Mouse (Mus musculus) cortical plate, adult 2 months (tissue): ENCODE data around the gene Prss29. TPM values are rescaled to one million over a fixed set of nuclear protein-coding genes. Genes with fewer than 3 reads are reported as not detected.
A peak's percentile ranks its signal among the peaks of the same experiment; 100 is the strongest.

Experiments
- H3K27ac ChIP-seq: fragments of 200-500 bp; 2 replicates; pipeline ENCODE4 v1.5.1; 2012; ENCODE audit warnings: low read length, control low read depth, inconsistent platforms; ENCODE audit not compliant: insufficient read depth
- H3K4me1 ChIP-seq: fragments of 200-500 bp; 2 replicates; pipeline ENCODE4 v1.6.1; 2011; ENCODE audit warnings: low read length; ENCODE audit not compliant: control insufficient read depth, insufficient read depth
- H3K4me3 ChIP-seq: fragments of 200-500 bp; 2 replicates; pipeline ENCODE4 v1.5.1; 2011; ENCODE audit warnings: mild to moderate bottlenecking, low read length, control low read depth; ENCODE audit not compliant: insufficient read depth
- CTCF ChIP-seq: fragments of 200-500 bp; IDR thresholded peaks from 2 replicates; pipeline ENCODE4 v1.5.1; 2011; ENCODE audit warnings: mild to moderate bottlenecking, control low read depth, low read length; ENCODE audit not compliant: insufficient read depth; ENCODE audit errors: extremely low read depth
- POLR2A ChIP-seq: fragments of 200-500 bp; IDR thresholded peaks from 2 replicates; pipeline ENCODE4 v1.6.1; 2011; ENCODE audit warnings: mild to moderate bottlenecking, low read length, control low read depth; ENCODE audit not compliant: insufficient read depth; ENCODE audit errors: extremely low read depth
- polyA plus RNA-seq: library from polyadenylated mRNA; depleted of rRNA; stranded (reverse); fragments of >200 nt; gene quantifications from 2 replicates; pipeline ENCODE4 v1.2.3, GENCODE M21; 2012; rRNA removed

Prss29 gene
- polyA plus RNA-seq: not detected in 2 replicates

- TF ChIP-seq POLR2A (no peak), CTCF (no peak)
- no peak within 1 kb of the TSS for H3K4me3 ChIP-seq
Observed at GRCm38 (mm10) chr17:25318354-25318753, at the start of gene Prss29. Gene Prss29 (plus strand): TSS chr17:25318654.

GRCm38 (mm10) chr17:25270795-25271335 is 47.6 kb upstream of the Prss29 start:
- Histone ChIP-seq H3K27ac (no peak overlapping the region), H3K4me1 (peaks cover 6% of the 10 kb centered on the region; the same call in 1 of the 2 replicates), H3K4me3 (no peak overlapping the region)
- TF ChIP-seq POLR2A (no peak), CTCF (no peak)

More at GRCm38 (mm10) chr17:25318354-25318753, at the start of gene Prss29:
- Histone ChIP-seq H3K4me1 (no peaks in the 10 kb centered on the region), H3K27ac (no peak within 1 kb of the TSS)

DNA sequence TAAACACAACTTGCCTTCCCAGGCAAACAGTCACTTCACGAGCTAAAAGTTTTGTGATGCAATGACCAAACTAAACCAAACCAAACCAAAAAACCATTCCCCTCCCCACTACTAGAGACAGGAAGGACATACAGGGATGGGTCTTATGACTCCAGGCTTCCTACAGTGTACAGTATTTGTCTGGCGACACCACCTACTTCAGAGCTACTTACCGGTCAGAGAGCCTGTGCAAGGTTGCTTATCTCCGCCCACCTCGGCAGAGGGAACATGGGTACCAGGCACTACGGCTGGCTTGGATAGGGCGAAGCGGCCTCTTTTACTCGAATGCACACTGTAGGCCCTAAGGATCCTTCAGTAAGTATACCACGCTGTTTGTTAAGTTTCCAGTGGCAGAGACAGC is 46.1 kb upstream of the Prss29 start:
- Histone ChIP-seq H3K27ac (peak overlapping the region; percentile 100; the same call in 1 of the 2 replicates), H3K4me1 (peaks cover 6% of the 10 kb centered on the region; the same call in 1 of the 2 replicates), H3K4me3 (peak overlapping the region; percentile 78)
- no peak for TF ChIP-seq CTCF
- TF ChIP-seq POLR2A: no peak

DNA sequence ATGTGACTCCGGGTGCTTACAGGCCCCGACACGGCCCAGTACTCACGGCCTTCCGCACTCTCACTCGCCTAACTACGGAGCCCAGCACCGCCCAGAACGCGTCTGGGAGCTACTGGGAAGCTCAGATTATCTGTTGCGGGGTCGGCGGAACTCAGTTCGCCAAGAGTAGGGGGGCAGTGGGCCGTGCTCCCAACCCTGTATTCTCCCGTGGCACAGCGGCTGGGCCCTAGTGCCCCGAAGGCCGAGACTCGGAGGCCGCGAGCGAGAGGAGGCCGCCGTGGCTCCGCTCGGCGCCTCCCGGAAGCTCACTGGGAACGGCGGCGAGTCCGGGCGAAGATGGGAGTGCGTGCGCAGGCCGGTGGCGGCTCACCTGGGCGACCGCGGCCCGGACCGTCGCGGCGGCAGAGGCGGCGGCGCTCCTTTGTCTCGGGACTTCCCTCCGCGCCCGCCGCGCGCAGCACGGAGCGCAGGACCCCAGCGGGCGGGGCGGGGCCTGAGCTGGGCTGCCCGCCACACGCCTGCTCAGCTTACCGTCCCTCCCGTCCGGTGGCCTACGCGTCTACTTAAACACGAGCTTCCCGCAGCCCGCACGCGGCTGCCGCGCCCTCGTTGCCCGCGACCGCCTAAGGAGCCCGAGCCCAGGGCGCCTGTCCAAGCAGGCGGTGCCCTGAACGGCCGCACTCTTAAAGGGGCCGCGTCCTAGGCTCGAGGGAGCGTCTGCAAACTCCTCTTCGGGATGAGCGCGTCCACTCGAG is 45.3 kb upstream of the Prss29 start:
- H3K4me3 ChIP-seq: peak overlapping the region; percentile 78
- TF ChIP-seq CTCF: no peak
- TF ChIP-seq POLR2A: no peak
- H3K4me1 ChIP-seq: peaks cover 6% of the 10 kb centered on the region; the same call in 1 of the 2 replicates
- H3K27ac ChIP-seq: peak overlapping the region; percentile 100

DNA sequence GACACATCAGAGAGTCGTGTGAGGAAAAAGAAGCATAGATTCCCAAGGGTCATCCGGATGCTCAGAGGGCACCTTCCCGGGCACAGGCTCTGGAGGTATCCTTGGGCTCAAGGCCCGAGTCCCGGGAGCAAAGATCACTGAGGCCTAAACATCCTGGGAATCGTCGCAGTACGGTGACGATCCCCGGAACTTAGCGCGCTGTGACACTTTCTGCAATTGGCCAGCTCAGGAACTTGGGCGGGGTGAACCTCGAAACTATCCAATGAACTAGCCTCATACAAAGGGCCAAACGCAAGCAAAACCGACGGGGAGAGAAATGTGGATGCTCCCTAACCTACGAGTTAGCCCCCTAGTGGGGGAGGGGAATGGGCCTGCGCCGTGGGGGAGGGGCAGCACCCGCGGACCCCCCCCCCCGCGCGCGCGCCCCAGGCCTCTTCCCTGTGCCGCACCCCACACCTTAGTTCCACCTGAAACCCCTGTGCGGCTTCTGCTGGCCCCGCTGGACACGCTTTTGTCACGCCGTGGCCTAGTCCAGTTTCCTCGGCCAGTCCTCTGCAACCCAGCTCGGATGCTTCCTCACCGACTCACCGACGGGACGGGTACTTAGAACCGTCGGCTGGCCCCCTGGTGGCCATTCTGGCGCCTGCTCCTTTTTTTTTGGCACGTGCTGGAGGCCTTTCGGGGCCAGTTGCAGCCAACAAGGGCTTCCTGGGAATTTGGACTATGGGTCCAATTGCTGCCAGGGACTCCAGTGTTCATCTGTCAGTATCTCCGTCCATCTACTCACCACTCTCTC is 44.5 kb upstream of the Prss29 start:
- H3K27ac ChIP-seq: peak overlapping the region; percentile 100
- TF ChIP-seq CTCF (0 out of 2 replicates have a peak, but pooled peaks have one; percentile 13), POLR2A (no peak)
- H3K4me1 ChIP-seq: peaks cover 6% of the 10 kb centered on the region; the same call in 1 of the 2 replicates

DNA sequence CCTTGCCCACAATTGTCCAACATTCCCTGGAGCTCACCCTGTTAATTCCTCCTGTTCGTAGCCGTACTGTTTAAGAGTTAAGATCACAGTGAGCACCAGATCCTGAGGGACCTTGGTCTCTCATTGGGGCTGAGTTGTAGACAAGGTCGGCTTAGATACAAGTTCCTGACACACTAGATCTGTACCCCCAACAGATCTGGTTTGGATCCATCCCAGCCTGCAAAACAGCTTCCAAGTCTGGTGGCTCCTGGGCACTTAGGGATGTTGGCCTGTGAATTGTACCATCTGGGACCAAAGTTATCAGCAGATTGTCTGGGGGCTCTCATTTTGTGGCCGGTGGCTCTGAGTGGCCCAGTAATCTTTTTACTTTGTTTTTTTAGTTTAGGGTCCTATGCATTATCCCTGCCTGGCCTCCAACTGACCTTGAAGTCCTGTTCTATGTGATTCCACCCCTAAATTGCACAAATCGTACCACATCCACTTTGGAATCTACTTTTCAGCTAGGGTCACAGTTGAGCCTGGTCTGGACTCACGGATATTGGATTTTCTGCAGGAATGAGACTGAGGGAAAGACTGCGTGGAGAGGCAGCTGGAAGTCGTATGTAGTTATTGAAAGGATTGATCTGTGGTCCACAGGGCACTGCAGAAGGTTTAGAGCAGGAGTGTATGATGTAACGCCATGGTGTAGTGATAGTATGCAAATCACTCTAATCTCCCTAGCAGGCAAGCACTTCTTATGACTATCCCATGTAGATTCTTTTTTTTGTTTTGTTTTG is 43.7 kb upstream of the Prss29 start, which contains the start of gene Ube2i:
Ube2i (minus strand) TSS at position 52 of the 776 bp plus-strand sequence.
- Histone ChIP-seq H3K4me3 (peak within 1 kb of the TSS; percentile 78), H3K4me1 (peaks cover 6% of the 10 kb centered on the region; the same call in 1 of the 2 replicates), H3K27ac (peak within 1 kb of the TSS; percentile 100)
- TF ChIP-seq CTCF (no peak), POLR2A (no peak)

More for the DNA sequence above, 44.5 kb upstream of the Prss29 start:
- peak overlapping the region; percentile 78 for H3K4me3 ChIP-seq

GRCm38 (mm10) chr17:25275833-25276232 is 42.6 kb upstream of the Prss29 start:
- Histone ChIP-seq H3K4me3 (no peak overlapping the region), H3K27ac (no peak overlapping the region), H3K4me1 (peaks cover 6% of the 10 kb centered on the region; the same call in 1 of the 2 replicates)
- TF ChIP-seq CTCF (no peak), POLR2A (no peak)

GRCm38 (mm10) chr17:25282133-25282532 is 36.3 kb upstream of the Prss29 start:
- no peak for TF ChIP-seq POLR2A
- no peak for TF ChIP-seq CTCF
- Histone ChIP-seq H3K4me3 (no peak overlapping the region), H3K4me1 (no peaks in the 10 kb centered on the region), H3K27ac (no peak overlapping the region)

DNA sequence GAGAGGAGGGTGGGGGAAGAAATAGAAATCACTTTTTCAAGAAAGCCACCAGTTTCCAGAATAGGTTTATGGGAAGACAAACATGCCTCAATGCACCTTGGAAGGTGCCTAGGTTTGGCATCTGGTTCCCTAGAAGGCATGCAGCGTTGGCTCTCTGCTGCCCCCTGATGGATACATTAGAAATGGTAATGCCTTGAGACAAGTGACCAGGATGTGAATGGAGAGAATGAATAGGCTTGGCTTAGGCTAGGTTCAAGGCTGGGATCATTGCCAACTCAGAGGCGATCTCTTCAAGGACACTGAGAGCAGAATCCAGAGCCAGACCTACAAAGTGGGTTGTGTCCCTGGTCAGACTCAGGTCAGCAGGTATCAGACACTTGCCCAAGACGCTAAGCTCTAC is 33.4 kb upstream of the Prss29 start:
- TF ChIP-seq POLR2A (no peak), CTCF (peak; percentile 91)
- no peak overlapping the region for H3K4me3 ChIP-seq
- H3K27ac ChIP-seq: no peak overlapping the region
- no peaks in the 10 kb centered on the region for H3K4me1 ChIP-seq
